Mouse (Mus musculus): Measurements from ENCODE around the gene Ypel2.

Ypel2 gene

DNA sequence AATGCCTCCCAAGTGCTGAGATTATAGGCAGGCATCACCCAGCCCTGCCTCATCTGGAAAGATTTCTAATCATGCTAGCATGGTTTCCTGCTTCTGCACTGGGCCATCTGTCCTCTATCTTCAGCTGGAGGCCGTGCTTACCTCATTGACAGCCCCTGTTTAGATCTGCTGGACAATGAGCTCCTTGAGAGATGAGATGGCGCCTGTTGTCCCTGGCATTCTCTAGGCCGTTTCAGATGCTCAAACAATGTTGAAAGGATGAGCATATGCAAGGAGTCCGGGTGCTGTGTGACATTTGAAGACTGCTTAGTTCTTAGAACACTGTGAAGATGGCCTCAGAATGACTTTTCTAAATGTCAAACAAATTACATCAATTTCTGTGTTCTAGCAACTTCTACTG is 88.8 kb downstream of the Ypel2 start:
- no peak for DNase-seq (ENCODE audit: low read depth, low spot score)

DNA sequence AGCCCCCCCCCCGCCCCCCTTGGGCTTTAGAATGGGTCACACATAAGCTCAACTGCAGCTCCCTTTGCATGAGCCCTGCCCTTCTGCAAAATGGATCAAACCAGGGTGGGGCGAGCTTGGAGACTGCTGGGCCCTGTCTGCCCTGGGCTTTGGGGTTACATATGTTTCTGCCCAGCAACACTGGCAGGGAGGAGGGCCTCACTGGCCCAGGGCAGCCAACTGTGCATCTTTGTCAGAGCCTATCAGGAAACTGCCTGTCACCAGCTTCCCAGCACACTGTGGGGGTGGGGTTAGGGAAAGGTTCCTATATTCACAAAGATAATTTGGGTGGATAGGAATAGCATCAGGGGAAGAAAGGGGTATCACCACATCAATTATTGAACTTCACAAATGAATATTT is 95.1 kb downstream of the Ypel2 start:
- DNase-seq (ENCODE audit: low read depth, low spot score): no peak

DNA sequence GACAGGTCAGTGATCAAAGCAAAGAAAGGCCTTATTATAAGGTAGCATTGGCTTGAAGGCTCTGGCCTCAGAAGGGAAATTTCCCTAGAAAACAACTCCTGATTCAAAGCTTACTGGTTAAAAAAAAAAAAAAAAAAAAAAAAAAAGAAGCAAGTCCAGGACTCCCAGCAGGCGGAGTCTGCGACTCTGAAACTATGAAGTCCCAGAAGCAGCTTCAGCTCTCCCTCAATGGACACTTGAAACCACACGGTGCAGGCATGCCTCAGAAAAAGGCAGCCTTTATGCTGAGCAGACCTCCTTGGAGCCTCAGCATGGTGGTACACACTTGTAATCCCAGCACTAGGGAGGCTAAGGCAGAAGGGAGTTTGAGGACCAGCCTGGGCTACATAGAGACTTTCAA is 97.9 kb downstream of the Ypel2 start:
- DNase-seq (ENCODE audit: low read depth, low spot score): no peak

DNA sequence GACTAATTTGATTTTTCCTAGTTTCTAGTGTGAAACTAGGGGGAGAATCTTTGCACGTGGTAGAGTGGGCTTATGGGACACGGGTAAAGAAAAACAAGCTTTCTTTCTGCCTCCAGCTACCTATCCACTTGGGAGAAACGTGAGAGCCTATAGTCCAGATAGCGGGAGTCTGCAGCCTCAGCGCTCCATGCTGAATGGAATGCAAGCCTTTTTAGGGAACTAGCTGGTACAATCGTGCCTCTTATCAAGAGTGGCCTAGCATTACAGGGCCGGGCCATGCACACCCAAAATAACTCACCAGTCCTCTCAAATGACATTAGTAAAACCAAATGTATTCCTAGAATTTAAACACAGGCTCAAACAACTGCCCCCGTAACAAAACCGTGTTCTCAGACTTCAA is 98.4 kb downstream of the Ypel2 start:
- no peak for DNase-seq (ENCODE audit: low read depth, low spot score)

DNA sequence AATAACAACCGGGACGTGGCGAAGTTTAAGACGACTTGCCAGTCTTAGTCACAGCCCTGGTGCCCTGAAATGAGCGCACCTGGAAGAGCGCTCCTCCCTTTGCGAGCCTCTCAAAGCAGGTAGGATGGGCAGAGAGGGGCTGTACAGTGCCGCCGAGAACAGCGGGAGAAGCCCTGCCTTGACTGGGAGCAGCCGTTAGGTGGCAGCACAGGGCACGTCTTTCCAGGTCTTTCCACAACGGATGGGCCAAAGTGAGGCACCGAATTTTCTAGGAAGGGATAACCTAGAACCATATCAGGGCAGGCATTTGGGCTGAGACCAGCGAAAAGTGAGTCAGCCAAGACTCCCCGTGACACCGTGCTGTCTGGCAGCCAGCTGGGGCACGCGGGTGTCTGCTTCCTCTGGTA is 99.3 kb downstream of the Ypel2 start:
- DNase-seq (ENCODE audit: low read depth, low spot score): peak; percentile 86

DNA sequence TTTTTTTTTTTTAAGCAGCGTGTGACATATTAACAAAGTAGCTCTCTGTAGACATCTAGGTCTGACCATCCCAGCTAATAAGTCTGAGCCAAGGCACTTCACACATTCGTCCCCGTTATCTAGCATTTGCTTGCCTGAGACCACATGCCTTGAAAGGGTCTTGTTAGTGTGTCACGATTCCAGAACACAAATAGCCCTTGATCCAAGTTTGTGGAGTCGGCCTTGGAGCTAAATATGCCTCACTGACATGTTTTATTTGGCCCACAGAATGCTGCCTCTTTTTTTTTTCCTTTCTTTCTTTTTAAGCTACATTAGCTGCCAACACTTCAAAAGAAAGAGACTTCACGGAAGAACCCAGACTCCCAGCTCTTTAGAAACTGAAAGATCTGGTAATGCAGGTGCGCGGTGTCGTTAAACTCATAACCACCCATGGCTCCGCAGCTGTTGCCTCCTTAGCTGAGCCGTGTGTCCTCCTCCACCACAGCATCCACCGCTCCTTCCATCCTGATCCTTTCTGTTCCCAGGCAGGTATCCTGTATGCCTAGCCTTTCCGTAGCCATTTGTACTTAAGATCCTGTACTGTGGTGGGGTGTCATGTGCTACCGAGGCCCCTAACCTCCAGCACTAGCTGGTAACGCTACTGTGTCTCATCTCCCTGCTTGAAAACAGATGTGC is 100.4 kb downstream of the Ypel2 start:
- no peak for DNase-seq (ENCODE audit: low read depth, low spot score)
